Mouse (Mus musculus): ENCODE measurements around the gene Nt5dc3. TPM values are rescaled to one million over a fixed set of nuclear protein-coding genes. Genes with fewer than 3 reads are reported as not detected.

Nt5dc3 gene
- polyA plus RNA-seq, 1 experiment from 2014 or later = 15.2 TPM

- Histone ChIP-seq H3K27ac (ENCODE audit: low read length) (no peak overlapping the region), H3K4me2 (ENCODE audit: low read length) (no peak overlapping the region), H3K27me3 (ENCODE audit: control insufficient read depth, insufficient read depth, low read depth, low read length) (no peaks in the 10 kb centered on the region), H3K4me1 (ENCODE audit: control insufficient read depth, insufficient read depth, low read length) (0 out of 2 replicates have a peak, but pooled peaks cover 2% of the 10 kb centered on the region), H3K36me3 (ENCODE audit: control insufficient read depth, insufficient read depth, low read length) (no peaks in the 10 kb centered on the region), H3K4me3 (ENCODE audit: low read depth, low read length) (no peak overlapping the region), H3K9me3 (replicated peaks; ENCODE audit: control insufficient read depth, low read length, poor library complexity, severe bottlenecking) (no peaks in the 10 kb centered on the region), H3K9ac (ENCODE audit: low read depth, low read length) (no peak overlapping the region)
- WGBS = 92% methylated on average over 9 of the region's 9 CpGs
- no peak for ATAC-seq
Measured at GRCm38 (mm10) chr10:86794794-86795535, 16.2 kb downstream of the Nt5dc3 start.

- no peaks in the 10 kb centered on the region for H3K36me3 ChIP-seq (ENCODE audit: control insufficient read depth, insufficient read depth, low read length)
- H3K27me3 ChIP-seq (ENCODE audit: control insufficient read depth, insufficient read depth, low read depth, low read length) = no peaks in the 10 kb centered on the region
- no peak overlapping the region for H3K9ac ChIP-seq (ENCODE audit: low read depth, low read length)
- no peak overlapping the region for H3K4me2 ChIP-seq (ENCODE audit: low read length)
- H3K4me1 ChIP-seq (ENCODE audit: control insufficient read depth, insufficient read depth, low read length) = 0 out of 2 replicates have a peak, but pooled peaks cover 2% of the 10 kb centered on the region
- 96% methylated on average over 5 of the region's 5 CpGs for WGBS
- no peak overlapping the region for H3K4me3 ChIP-seq (ENCODE audit: low read depth, low read length)
- ATAC-seq = peak; percentile 68
- H3K27ac ChIP-seq (ENCODE audit: low read length) = no peak overlapping the region
- no peaks in the 10 kb centered on the region for H3K9me3 ChIP-seq (replicated peaks; ENCODE audit: control insufficient read depth, low read length, poor library complexity, severe bottlenecking)
Measured at GRCm38 (mm10) chr10:86796073-86796741, 17.4 kb downstream of the Nt5dc3 start.

DNA sequence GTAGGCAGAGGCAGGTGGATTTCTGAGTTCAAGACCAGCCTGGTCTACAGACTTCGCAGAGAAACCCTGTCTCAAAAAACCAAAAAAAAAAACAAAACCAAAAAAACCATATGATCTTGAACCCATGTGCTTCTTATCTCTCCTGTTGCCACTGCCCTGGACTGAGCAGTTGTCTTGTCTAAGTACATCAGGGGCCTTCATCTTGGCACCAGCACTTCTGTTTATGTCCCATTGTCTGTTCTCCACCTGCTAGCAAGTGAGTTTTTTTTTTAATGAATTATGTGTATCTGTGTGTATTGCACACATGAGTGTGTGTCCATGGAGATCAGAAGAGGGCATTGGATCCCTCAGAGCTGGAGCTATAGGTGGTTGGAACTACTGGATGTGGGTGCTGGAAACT lies 28.6 kb downstream of the Nt5dc3 start:
- WGBS = 85% methylated on average over 1 of the region's 1 CpGs
- Histone ChIP-seq H3K36me3 (ENCODE audit: control insufficient read depth, insufficient read depth, low read length) (peaks cover 3% of the 10 kb centered on the region; the same call in 1 of the 2 replicates), H3K9ac (ENCODE audit: low read depth, low read length) (no peak overlapping the region), H3K27ac (ENCODE audit: low read length) (no peak overlapping the region), H3K4me2 (ENCODE audit: low read length) (no peak overlapping the region), H3K4me1 (ENCODE audit: control insufficient read depth, insufficient read depth, low read length) (no peaks in the 10 kb centered on the region), H3K27me3 (ENCODE audit: control insufficient read depth, insufficient read depth, low read depth, low read length) (no peaks in the 10 kb centered on the region), H3K9me3 (replicated peaks; ENCODE audit: control insufficient read depth, low read length, poor library complexity, severe bottlenecking) (no peaks in the 10 kb centered on the region), H3K4me3 (ENCODE audit: low read depth, low read length) (no peak overlapping the region)
- no peak for ATAC-seq

DNA sequence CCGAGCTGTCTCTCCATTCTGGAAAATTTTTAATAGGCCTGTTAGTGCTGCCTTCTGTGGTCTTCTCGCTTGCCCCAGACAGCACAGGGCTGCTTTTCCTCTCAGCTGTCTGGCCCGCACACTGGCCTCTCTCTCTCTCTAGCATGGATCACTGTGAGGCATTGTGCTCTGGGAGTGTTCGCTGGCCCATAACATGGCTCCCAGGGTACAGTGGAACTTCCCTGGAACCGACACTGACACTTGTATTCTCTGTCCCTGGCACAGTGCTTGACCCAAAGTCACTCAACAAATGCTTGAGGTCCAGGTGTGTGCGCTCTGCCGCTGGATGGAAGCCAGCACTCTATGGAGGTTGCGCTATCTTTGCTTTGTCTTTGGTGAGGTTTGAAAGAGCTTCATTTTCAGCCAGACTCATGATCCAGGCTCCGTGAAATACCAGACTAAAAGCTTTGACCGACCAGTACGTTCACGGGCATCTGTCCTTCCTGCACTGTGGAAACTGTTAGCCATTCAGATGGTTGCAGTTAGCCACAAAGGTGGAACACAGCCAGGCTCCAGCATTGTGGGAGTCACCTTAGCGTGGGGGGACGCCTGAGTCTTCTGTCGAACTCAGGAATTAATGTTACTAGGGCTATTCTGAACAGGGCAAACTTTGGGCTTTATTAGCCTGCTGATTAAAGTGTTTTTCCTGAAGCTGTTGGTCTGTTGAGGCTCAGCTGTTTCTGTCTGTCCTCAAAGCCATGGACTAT lies 29.4 kb downstream of the Nt5dc3 start:
- no peak overlapping the region for H3K4me3 ChIP-seq (ENCODE audit: low read depth, low read length)
- H3K4me2 ChIP-seq (ENCODE audit: low read length) = no peak overlapping the region
- H3K9me3 ChIP-seq (replicated peaks; ENCODE audit: control insufficient read depth, low read length, poor library complexity, severe bottlenecking) = no peaks in the 10 kb centered on the region
- no peak for ATAC-seq
- 69% methylated on average over 15 of the region's 15 CpGs for whole genome bisulfite sequencing
- H3K36me3 ChIP-seq (ENCODE audit: control insufficient read depth, insufficient read depth, low read length) = peaks cover 3% of the 10 kb centered on the region; the same call in 1 of the 2 replicates
- H3K9ac ChIP-seq (ENCODE audit: low read depth, low read length) = no peak overlapping the region
- H3K27ac ChIP-seq (ENCODE audit: low read length) = no peak overlapping the region
- H3K4me1 ChIP-seq (ENCODE audit: control insufficient read depth, insufficient read depth, low read length) = no peaks in the 10 kb centered on the region
- no peaks in the 10 kb centered on the region for H3K27me3 ChIP-seq (ENCODE audit: control insufficient read depth, insufficient read depth, low read depth, low read length)

- Histone ChIP-seq H3K36me3 (ENCODE audit: control insufficient read depth, insufficient read depth, low read length) (peaks cover 3% of the 10 kb centered on the region; the same call in 1 of the 2 replicates), H3K4me1 (ENCODE audit: control insufficient read depth, insufficient read depth, low read length) (no peaks in the 10 kb centered on the region), H3K4me2 (ENCODE audit: low read length) (no peak overlapping the region), H3K9me3 (replicated peaks; ENCODE audit: control insufficient read depth, low read length, poor library complexity, severe bottlenecking) (no peaks in the 10 kb centered on the region), H3K27ac (ENCODE audit: low read length) (no peak overlapping the region), H3K4me3 (ENCODE audit: low read depth, low read length) (no peak overlapping the region), H3K9ac (ENCODE audit: low read depth, low read length) (no peak overlapping the region), H3K27me3 (ENCODE audit: control insufficient read depth, insufficient read depth, low read depth, low read length) (no peaks in the 10 kb centered on the region)
- no peak for ATAC-seq
- 79% methylated on average over 9 of the region's 9 CpGs for WGBS
Measured at GRCm38 (mm10) chr10:86810000-86810399, 31.2 kb downstream of the Nt5dc3 start.

DNA sequence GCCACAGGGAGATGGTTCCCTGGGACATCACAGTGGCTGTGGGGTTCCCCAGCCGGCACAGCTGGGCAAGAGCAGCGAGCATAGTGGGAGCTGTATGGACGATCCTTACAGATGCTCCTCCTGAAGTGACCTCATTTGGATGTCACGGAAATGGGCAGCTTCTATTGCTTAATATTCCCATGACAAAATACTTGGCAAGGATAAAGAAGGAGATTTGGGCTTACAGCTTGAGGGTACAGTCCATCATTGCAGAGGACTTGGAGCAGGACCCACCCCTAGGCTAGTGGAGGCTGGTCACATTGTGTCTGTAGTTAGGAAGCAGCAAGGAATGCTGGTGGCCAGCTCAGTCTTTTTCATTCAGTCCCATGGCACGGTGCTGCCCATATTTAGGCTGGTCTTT lies 31.8 kb downstream of the Nt5dc3 start:
- Histone ChIP-seq H3K4me3 (ENCODE audit: low read depth, low read length) (no peak overlapping the region), H3K4me1 (ENCODE audit: control insufficient read depth, insufficient read depth, low read length) (no peaks in the 10 kb centered on the region), H3K27ac (ENCODE audit: low read length) (no peak overlapping the region), H3K4me2 (ENCODE audit: low read length) (no peak overlapping the region), H3K36me3 (ENCODE audit: control insufficient read depth, insufficient read depth, low read length) (peaks cover 5% of the 10 kb centered on the region; the same call in 1 of the 2 replicates), H3K27me3 (ENCODE audit: control insufficient read depth, insufficient read depth, low read depth, low read length) (no peaks in the 10 kb centered on the region), H3K9me3 (replicated peaks; ENCODE audit: control insufficient read depth, low read length, poor library complexity, severe bottlenecking) (no peaks in the 10 kb centered on the region), H3K9ac (ENCODE audit: low read depth, low read length) (no peak overlapping the region)
- 89% methylated on average over 5 of the region's 5 CpGs for WGBS
- no peak for ATAC-seq

DNA sequence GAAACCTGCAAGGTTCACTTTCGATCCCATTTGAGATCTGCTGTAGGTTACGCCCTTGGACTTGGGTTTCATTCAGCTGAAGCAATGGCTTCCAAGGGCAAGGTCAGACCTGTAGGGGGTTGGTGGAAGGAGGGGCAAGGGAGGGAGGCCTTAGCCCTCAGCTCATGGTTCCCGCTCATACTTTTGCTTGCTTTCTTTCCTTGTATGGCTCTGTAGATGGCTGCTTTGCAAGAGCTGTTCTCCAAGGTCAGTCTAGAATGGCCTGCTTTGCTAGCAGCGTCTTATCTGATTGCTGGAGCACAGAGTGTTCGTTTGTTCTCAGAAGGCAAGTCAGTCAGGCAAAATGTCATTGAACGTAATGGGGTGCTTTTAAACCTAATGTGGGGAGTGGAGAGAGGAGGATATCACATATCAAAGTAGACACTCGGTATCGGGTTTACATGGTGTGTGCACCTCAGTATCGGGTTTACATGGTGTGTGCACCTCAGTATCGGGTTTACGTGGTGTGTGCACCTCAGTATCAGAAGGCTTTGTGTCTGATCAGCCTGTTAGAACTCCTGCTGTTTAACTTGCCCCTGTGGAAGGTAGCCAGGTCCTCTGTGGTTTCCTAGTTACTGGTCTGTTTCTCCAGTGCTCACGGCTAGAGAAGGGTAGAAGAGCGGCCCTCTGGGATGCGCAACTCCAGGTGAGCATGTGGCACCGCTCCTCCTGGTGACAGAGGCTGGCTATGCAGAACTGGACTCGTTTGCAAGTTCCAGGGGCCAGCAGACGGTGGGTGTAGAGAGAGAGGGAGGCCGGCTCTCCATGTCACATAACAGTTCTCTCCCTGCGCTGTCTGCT lies 35.7 kb downstream of the Nt5dc3 start:
- no peaks in the 10 kb centered on the region for H3K27me3 ChIP-seq (ENCODE audit: control insufficient read depth, insufficient read depth, low read depth, low read length)
- H3K4me3 ChIP-seq (ENCODE audit: low read depth, low read length) = no peak overlapping the region
- WGBS = 81% methylated on average over 19 of the region's 19 CpGs
- no peak for ATAC-seq
- no peak overlapping the region for H3K9ac ChIP-seq (ENCODE audit: low read depth, low read length)
- H3K27ac ChIP-seq (ENCODE audit: low read length) = no peak overlapping the region
- no peaks in the 10 kb centered on the region for H3K9me3 ChIP-seq (replicated peaks; ENCODE audit: control insufficient read depth, low read length, poor library complexity, severe bottlenecking)
- peaks cover 5% of the 10 kb centered on the region; the same call in 1 of the 2 replicates for H3K36me3 ChIP-seq (ENCODE audit: control insufficient read depth, insufficient read depth, low read length)
- H3K4me2 ChIP-seq (ENCODE audit: low read length) = no peak overlapping the region
- no peaks in the 10 kb centered on the region for H3K4me1 ChIP-seq (ENCODE audit: control insufficient read depth, insufficient read depth, low read length)

- no peak overlapping the region for H3K9ac ChIP-seq (ENCODE audit: low read depth, low read length)
- H3K4me3 ChIP-seq (ENCODE audit: low read depth, low read length) = no peak overlapping the region
- peaks cover 4% of the 10 kb centered on the region; the same call in 1 of the 2 replicates for H3K4me1 ChIP-seq (ENCODE audit: control insufficient read depth, insufficient read depth, low read length)
- no peaks in the 10 kb centered on the region for H3K27me3 ChIP-seq (ENCODE audit: control insufficient read depth, insufficient read depth, low read depth, low read length)
- no peak overlapping the region for H3K27ac ChIP-seq (ENCODE audit: low read length)
- no peaks in the 10 kb centered on the region for H3K9me3 ChIP-seq (replicated peaks; ENCODE audit: control insufficient read depth, low read length, poor library complexity, severe bottlenecking)
- H3K36me3 ChIP-seq (ENCODE audit: control insufficient read depth, insufficient read depth, low read length) = peaks cover 5% of the 10 kb centered on the region; the same call in 1 of the 2 replicates
- H3K4me2 ChIP-seq (ENCODE audit: low read length) = no peak overlapping the region
- ATAC-seq = no peak
- WGBS = 84% methylated on average over 7 of the region's 7 CpGs
Measured at GRCm38 (mm10) chr10:86815133-86815532, 36.3 kb downstream of the Nt5dc3 start.
